Mouse (Mus musculus): ENCODE data around the gene Mcm3ap. TPM values are rescaled to one million over a fixed set of nuclear protein-coding genes. Genes with fewer than 3 reads are reported as not detected.

The Mcm3ap gene
- polyA plus RNA-seq (2017; shearing (Covaris generic)) = 84.4 TPM

DNA sequence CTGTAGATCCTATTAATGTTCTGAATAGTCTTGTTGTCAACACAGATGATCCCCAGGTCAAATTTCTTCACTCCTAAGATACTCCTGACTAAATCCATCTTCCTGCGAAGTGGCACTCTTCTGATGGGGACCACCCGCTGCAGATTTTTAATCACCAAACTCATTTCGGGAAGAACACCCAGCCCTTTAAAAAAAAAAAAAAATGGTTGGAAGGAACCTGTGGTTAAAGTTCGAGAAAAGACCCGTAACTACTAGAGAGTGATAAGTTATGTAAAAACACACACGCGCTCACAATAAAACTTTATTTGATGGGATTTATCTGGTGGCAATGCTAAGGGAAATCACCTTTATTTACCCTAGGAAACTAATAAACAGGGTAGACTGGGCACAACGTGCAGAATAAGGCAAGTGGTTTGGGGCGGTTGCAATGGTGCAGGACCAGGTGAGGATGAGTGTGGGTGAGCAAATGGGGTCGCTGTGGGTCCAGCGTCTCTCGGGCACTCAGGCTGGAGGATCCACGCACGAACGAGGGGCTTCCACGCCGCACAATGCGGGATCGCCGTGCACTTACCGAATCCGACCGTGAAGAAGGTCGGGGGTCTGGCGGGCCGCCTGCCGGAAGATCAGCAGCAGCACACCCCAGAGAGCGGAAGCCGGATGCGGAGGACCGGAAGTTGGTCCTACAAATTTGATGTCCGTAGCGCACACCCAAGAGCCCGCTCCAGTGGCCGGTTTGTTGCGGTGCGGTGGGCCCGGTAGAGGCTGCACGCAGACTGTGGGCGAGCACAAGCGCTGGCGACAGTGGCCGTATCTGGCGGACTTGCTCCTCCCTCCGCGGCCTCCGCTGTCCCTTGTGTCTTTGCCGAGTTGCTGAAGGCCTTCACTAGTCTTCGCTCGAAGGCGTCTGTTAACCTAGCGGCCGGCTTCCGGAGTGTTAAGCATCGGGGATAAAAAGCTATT is at the start of gene Mcm3ap, which contains the start of gene Ybey:
TSS of gene Mcm3ap (plus strand) at position 725 of the 960 bp plus-strand sequence.
TSS of gene Ybey (minus strand) at position 912 of the 960 bp plus-strand sequence.

DNA sequence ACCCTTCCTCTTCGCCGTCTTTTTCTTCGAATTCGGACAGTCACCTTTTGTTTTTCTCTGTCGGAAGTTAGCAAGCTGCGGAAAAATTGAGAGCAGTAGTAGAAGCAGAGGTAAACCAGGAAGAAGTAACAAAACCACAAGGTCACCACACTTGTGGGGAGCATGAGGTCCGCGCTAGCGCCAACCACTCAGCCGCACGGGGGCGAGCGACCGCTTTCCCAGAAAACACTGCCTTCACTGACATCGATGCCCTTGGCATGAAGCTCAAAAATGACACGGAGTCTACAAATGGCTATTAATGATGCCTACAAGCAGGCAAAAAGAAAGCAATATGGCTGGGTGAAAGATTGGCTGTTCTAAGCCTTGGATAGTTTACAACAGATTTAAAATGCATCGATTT is 28.4 kb upstream of the Mcm3ap start, which contains the start of gene AC141477.1:
TSS of gene AC141477.1 (minus strand) at position 164 of the 400 bp plus-strand sequence.

DNA sequence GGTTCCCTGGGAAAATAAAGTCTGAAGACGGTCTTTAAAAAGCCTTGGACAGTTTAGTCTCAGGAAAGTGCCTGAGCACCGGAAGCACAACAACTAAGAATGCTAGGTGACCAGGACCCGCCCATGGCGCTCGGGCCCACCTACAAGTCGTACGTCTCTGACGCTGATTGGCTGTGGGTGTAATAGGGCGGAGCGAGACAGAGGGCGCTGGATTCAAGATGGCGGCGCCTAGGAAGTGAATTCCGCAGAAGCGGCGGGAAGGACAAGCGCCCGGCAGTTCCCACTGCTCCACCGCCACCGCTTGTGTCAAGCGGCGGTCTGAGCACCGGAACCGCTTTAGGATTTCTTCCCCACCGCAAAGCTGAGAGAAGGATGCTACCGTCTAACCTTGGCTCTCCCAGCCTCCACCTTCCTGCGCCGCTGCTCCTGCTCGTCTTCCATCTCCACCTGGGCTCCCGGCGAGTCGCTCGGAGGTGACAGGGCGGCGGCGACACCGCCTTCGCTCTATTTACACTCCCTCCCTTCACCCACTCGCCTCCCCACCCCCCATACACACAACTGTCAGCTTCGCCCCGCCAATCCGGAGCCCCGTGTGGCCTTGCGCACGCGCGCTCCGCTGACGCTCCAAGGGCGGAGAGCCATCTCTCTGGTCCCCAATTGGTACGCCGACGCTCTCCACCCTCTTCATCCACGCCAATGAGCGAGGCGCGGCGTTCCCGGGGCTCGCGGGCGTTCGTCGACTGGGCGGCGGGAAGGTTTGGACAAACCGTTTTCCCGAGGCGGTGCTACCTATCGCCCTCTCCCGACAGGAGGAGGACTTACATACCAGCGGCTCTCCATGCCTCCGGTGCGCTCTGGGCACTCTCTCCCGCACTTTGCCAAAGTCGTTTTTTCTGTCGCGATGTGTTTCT is 26.3 kb upstream of the Mcm3ap start, which contains the start of gene Pcnt:
TSS of gene Pcnt (minus strand) at position 609 of the 911 bp plus-strand sequence.

GRCm38 (mm10) chr10:76448851-76449250 is 19.9 kb upstream of the Mcm3ap start, which contains the start of gene 2610028H24Rik:
2610028H24Rik (plus strand) TSS chr10:76449081.

DNA sequence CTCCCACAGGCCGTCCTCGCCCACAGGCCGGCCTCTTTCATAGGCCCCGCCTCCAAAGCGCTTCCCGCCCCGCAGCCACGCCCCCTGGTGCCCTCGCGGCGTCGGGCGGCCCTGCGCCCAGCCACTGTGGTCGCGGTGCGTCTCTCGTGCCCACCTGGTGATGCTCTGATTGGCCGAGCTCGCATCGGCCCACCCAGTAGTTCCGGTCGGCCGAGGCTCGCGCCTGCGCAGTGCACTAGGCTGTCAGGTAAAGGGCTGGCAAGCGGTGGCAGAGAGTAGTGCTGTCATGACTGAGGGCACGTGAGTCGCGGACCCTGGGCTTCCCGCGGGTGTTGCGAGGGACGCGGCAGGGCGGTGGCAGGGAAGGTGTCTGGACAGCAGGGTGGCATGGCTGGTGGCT is 62.6 kb downstream of the Mcm3ap start, which contains the start of gene Lss:
TSS of gene Lss (plus strand) at position 214 of the 400 bp plus-strand sequence.

GRCm38 (mm10) chr10:76561972-76562371 is 93.2 kb downstream of the Mcm3ap start, which contains the start of gene Spatc1l:
Spatc1l (plus strand) TSS chr10:76562272.

Other genes with a start within 250 kb of the Mcm3ap start
- 36.1 TPM for gene Prmt2, start 231.1 kb upstream of the Mcm3ap start, polyA plus RNA-seq (2017; shearing (Covaris generic))
- gene S100b, start 215.1 kb upstream of the Mcm3ap start, polyA plus RNA-seq (2017; shearing (Covaris generic)) = 0.18 TPM
- 2.0 TPM for gene Dip2a, start 123.6 kb upstream of the Mcm3ap start, polyA plus RNA-seq (2017; shearing (Covaris generic))
- gene AC141477.1, start 28.5 kb upstream of the Mcm3ap start, polyA plus RNA-seq (2017; shearing (Covaris generic)) = 12.6 TPM
- gene Pcnt, start 26.1 kb upstream of the Mcm3ap start, polyA plus RNA-seq (2017; shearing (Covaris generic)) = 25.2 TPM
- not detected for gene 2610028H24Rik, start 19.8 kb upstream of the Mcm3ap start, polyA plus RNA-seq (2017; shearing (Covaris generic))
- 5.0 TPM for gene Ybey, start 187 bp downstream of the Mcm3ap start, polyA plus RNA-seq (2017; shearing (Covaris generic))
- 24.6 TPM for gene Lss, start 62.7 kb downstream of the Mcm3ap start, polyA plus RNA-seq (2017; shearing (Covaris generic))
- not detected for gene Spatc1l, start 93.3 kb downstream of the Mcm3ap start, polyA plus RNA-seq (2017; shearing (Covaris generic))
- not detected for gene Ftcd, start 106.7 kb downstream of the Mcm3ap start, polyA plus RNA-seq (2017; shearing (Covaris generic))
- not detected for gene Col6a2, start 154.7 kb downstream of the Mcm3ap start, polyA plus RNA-seq (2017; shearing (Covaris generic))